22 mouse cellular contexts compared by ENCODE assay signal in the genomic region with DNA sequence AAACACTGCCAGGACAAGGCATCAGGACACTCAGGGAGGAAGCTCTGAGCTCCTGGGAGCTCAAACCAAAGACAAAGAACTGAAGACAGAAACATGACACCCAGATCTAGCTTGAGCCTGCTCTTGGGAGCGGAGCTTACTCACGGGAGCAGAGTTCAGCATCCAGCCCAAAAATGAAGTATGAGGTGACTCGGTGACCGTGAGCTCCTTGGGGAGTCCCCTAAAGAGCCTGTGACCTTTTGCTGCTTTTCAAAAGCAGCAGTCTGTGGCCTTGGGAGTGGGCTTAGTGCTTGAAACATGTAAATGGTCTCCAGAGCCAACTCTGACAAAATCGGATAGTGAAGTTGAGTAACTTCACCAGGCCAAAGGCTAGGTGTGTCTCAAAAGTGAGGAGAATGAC. TPM values are rescaled to one million over a fixed set of nuclear protein-coding genes. Genes with fewer than 3 reads are reported as not detected.
DNase-seq lines count a peak whose midpoint lies in the region; TF ChIP-seq lines count a peak whose summit lies in the region.
"Had no signal": no experiment of that assay in that cellular context is flagged by ENCODE, and none has a peak within 500 bp of the region (broad histone marks: within the 10 kb centered on the region; RNA-seq: fewer than 3 reads in every experiment).

No protein-coding gene starts in this region.

- dilution Hi-C loops in CH12.LX (cut with MboI; ENCODE audit: extremely low pct_ligation_motif_present, extremely low pct_unique_long_range_greater_than_20kb, low sequenced_read_pairs), result no loop called here

- H3K4me3 ChIP-seq in CH12.LX (replicated peaks in 1 of 3; ENCODE audit: low read depth in 2 of 3, low read length in 2 of 3, poor library complexity in 1 of 3), result no peak overlapping the region
- H3K4me3 ChIP-seq: forebrain, embryonic 10.5 days; forebrain, embryonic 13.5 days; hindbrain, embryonic 10.5 days; hindbrain, embryonic 13.5 days; intestine, embryonic 15.5 days had no signal

- TF ChIP-seq CTCF in CH12.LX (conservative IDR thresholded peaks at IDR 0.05 in 1 of 2, IDR thresholded peaks at IDR 0.05 in 1 of 2; ENCODE audit: low read depth in 2 of 2, low read length in 2 of 2), result no peak

- peaks cover 26 to 44% of the 10 kb centered on the region in 2 experiments for H3K4me1 ChIP-seq in CH12.LX (ENCODE audit: control insufficient read depth in 1 of 2, insufficient read depth in 2 of 2)
- H3K4me1 ChIP-seq: intestine, embryonic 15.5 days had no signal

- no peak for TF ChIP-seq POLR2A in CH12.LX (IDR thresholded peaks at IDR 0.05; ENCODE audit: low read depth, low read length)

- peak; percentile 75 for DNase-seq in adrenal gland, adult 2 months
- DNase-seq in adrenal gland, postnatal 4 days (ENCODE audit: low spot score in 2 of 2), result no peak
- peak; percentile 43 to 60 for DNase-seq in adrenal gland, postnatal 36 days
- no peak for DNase-seq in adrenal gland, adult 18-20 months (ENCODE audit: low spot score in 2 of 2)
- DNase-seq in CH12.LX (ENCODE audit: extremely low read depth), result no peak
- peak; percentile 75 for DNase-seq in adipocyte (ENCODE audit: low spot score)
- DNase-seq in layer of hippocampus, postnatal 14 days (ENCODE audit: low spot score in 2 of 2), result no peak
- no peak for DNase-seq in testis, postnatal 10 days (ENCODE audit: low spot score)
- DNase-seq: cerebellum, adult 18-20 months; cerebellum, adult 9-10 months; cerebellum, postnatal 14 days; gastrocnemius, postnatal 10 days; gastrocnemius, postnatal 36 days; heart, postnatal 36 days; kidney, adult 11 months had no signal

- TF ChIP-seq EP300 in CH12.LX (IDR thresholded peaks at IDR 0.05; ENCODE audit: low read length), result no peak

- no peaks in the 10 kb centered on the region for H3K27me3 ChIP-seq in CH12.LX (replicated peaks)
- H3K27me3 ChIP-seq: forebrain, embryonic 13.5 days; hindbrain, embryonic 13.5 days; intestine, embryonic 15.5 days had no signal

- peak overlapping the region; percentile 25; the same call in 1 of the 2 replicates for H3K4me2 ChIP-seq in CH12.LX (ENCODE audit: insufficient read depth, low read depth, poor library complexity, severe bottlenecking)
- H3K4me2 ChIP-seq: forebrain, embryonic 13.5 days; heart, embryonic 11.5 days; hindbrain, embryonic 13.5 days; intestine, embryonic 15.5 days had no signal

- peaks cover 2 to 89% of the 10 kb centered on the region in 2 experiments for H3K36me3 ChIP-seq in CH12.LX (replicated peaks in 1 of 2; ENCODE audit: control insufficient read depth in 1 of 2, insufficient read depth in 1 of 2, low read length in 1 of 2)
- H3K36me3 ChIP-seq: forebrain, embryonic 10.5 days; intestine, embryonic 15.5 days had no signal

- in situ Hi-C loops in CH12.LX (cut with MboI; ENCODE audit: low pct_ligation_motif_present, low pct_unique_long_range_greater_than_20kb, low sequenced_read_pairs), result no loop called here

- TF ChIP-seq RAD21 in CH12.LX (IDR thresholded peaks at IDR 0.05; ENCODE audit: low read depth, low read length), result no peak

- no peaks in the 10 kb centered on the region for H3K9me3 ChIP-seq in CH12.LX (replicated peaks; ENCODE audit: low read length)
- H3K9me3 ChIP-seq: forebrain, embryonic 10.5 days; forebrain, embryonic 13.5 days; hindbrain, embryonic 10.5 days; hindbrain, embryonic 13.5 days; intestine, embryonic 15.5 days had no signal

- H3K9ac ChIP-seq in CH12.LX (ENCODE audit: insufficient read depth, low read depth), result no peak overlapping the region
- H3K9ac ChIP-seq: forebrain, embryonic 13.5 days; hindbrain, embryonic 13.5 days; intestine, embryonic 15.5 days had no signal

- H3K27ac ChIP-seq in CH12.LX (ENCODE audit: insufficient read depth, low read depth), result peak overlapping the region; percentile 22; the same call in 1 of the 2 replicates
- H3K27ac ChIP-seq: forebrain, embryonic 10.5 days; forebrain, embryonic 13.5 days; hindbrain, embryonic 10.5 days; hindbrain, embryonic 13.5 days; intestine, embryonic 15.5 days had no signal

- H3K79me2 ChIP-seq in CH12.LX (replicated peaks; ENCODE audit: control insufficient read depth, extremely low read depth, insufficient read depth, poor library complexity, severe bottlenecking), result no peaks in the 10 kb centered on the region

TF ChIP-seq in CH12.LX, 34 proteins besides CTCF, POLR2A, EP300 and RAD21:
- TF ChIP-seq BHLHE40 (IDR thresholded peaks at IDR 0.05; ENCODE audit: low read depth, low read length), result peak; percentile 76
- TF ChIP-seq MAZ (IDR thresholded peaks at IDR 0.05; ENCODE audit: low read depth, low read length), result no peak
- peak; percentile 39 for TF ChIP-seq ETS1 (conservative IDR thresholded peaks at IDR 0.05; ENCODE audit: low read depth, low read length)
- peak; percentile 29; the same call in 1 of the 2 replicates for TF ChIP-seq IRF4 (IDR thresholded peaks at IDR 0.05; ENCODE audit: low read depth, low read length)
- peak; percentile 26; the same call in 1 of the 2 replicates for TF ChIP-seq MEF2A (IDR thresholded peaks at IDR 0.05; ENCODE audit: borderline replicate concordance, low read depth, low read length)

RNA-seq across cellular contexts. Expression of gene Pex5, which starts 20.3 kb away (rescaled TPM):
- total RNA-seq in adrenal gland, adult 2 months (2021), result 10 to 100 TPM; 71.0 to 99.9 TPM
- polyA plus RNA-seq in adrenal gland, adult 2 months (2012; rRNA removed), result 44.9 and 47.5 TPM in 2 replicates
- total RNA-seq in adrenal gland, postnatal 4 days (2021), result 10 to 100 TPM; 82.1 to 88.3 TPM
- total RNA-seq in adrenal gland, postnatal 36 days (2021), result 10 to 100 TPM; 89.5 to 96.9 TPM
- total RNA-seq in adrenal gland, adult 18-20 months (2021), result 100 to 1,000 TPM; 116 to 119 TPM
- total RNA-seq in CH12.LX (2012; rRNA removed), result 27.5 and 29.2 TPM in 2 replicates
- 24.6 and 29.9 TPM in 2 replicates for total RNA-seq in CH12.LX (2014; rRNA removed)
- 21.2 and 22.1 TPM in 2 replicates for polyA plus RNA-seq in CH12.LX (2012; ENCODE audit: insufficient read length, low read depth)
- 10 to 100 TPM; 61.7 to 66.1 TPM for total RNA-seq in layer of hippocampus, postnatal 14 days (2021)

RNA-seq across cellular contexts. Expression of gene Clstn3, which starts 29.4 kb away (rescaled TPM):
- total RNA-seq in adrenal gland, adult 2 months (2021), result 100 to 1,000 TPM in 1 of 2 experiments, 10 to 100 TPM in 1; 91.8 to 146 TPM
- 62.4 and 91.3 TPM in 2 replicates for polyA plus RNA-seq in adrenal gland, adult 2 months (2012; rRNA removed)
- 10 to 100 TPM; 33.9 to 35.3 TPM for total RNA-seq in adrenal gland, postnatal 4 days (2021)
- total RNA-seq in adrenal gland, postnatal 36 days (2021), result 10 to 100 TPM; 54.9 to 78.2 TPM
- 100 to 1,000 TPM; 107 to 199 TPM for total RNA-seq in adrenal gland, adult 18-20 months (2021)
- total RNA-seq in CH12.LX (2012; rRNA removed), result 17.2 and 17.7 TPM in 2 replicates
- total RNA-seq in CH12.LX (2014; rRNA removed), result 20.4 and 21.4 TPM in 2 replicates
- polyA plus RNA-seq in CH12.LX (2012; ENCODE audit: insufficient read length, low read depth), result 126 and 130 TPM in 2 replicates
- 100 to 1,000 TPM; 283 to 312 TPM for total RNA-seq in layer of hippocampus, postnatal 14 days (2021)
- polyA plus RNA-seq: activated CD4-positive, CD25-positive, alpha-beta regulatory T cell, adult 4 months had no signal

RNA-seq across cellular contexts. Expression of gene C1rl, which starts 57.7 kb away (rescaled TPM):
- 10 to 100 TPM; 20.6 to 22.0 TPM for total RNA-seq in adrenal gland, adult 2 months (2021)
- polyA plus RNA-seq in adrenal gland, adult 2 months (2012; rRNA removed), result 11.2 and 13.4 TPM in 2 replicates
- total RNA-seq in adrenal gland, postnatal 4 days (2021), result 10 to 100 TPM; 13.2 to 19.9 TPM
- total RNA-seq in adrenal gland, postnatal 36 days (2021), result 10 to 100 TPM; 11.8 to 15.5 TPM
- 10 to 100 TPM; 22.7 to 22.8 TPM for total RNA-seq in adrenal gland, adult 18-20 months (2021)
- total RNA-seq in CH12.LX (2012; rRNA removed) (0.38 and 0.59 TPM in 2 replicates), CH12.LX (2014; rRNA removed) (1.0 and 1.2 TPM in 2 replicates)
- polyA plus RNA-seq in CH12.LX (2012; ENCODE audit: insufficient read length, low read depth), result 2.1 and 2.4 TPM in 2 replicates
- under 1 TPM; 0.12 to 0.28 TPM for total RNA-seq in layer of hippocampus, postnatal 14 days (2021)
- polyA plus RNA-seq: activated CD4-positive, CD25-positive, alpha-beta regulatory T cell, adult 4 months had no signal

Comparison
In these comparisons a context has a peak if more than half of its experiments do, and no peak if none do; other contexts are left out.
1. DNase-seq: peak in adrenal gland, adult 2 months (single experiment), adrenal gland, postnatal 36 days (2 of 2) and adipocyte (single experiment); none in adrenal gland, postnatal 4 days (0 of 2), adrenal gland, adult 18-20 months (0 of 2), CH12.LX (single experiment), layer of hippocampus, postnatal 14 days (0 of 2) and testis, postnatal 10 days (single experiment).
2. RNA of gene C1rl, which starts 57.7 kb away (total RNA-seq): 22.7 to 22.8 TPM in adrenal gland, adult 18-20 months, 20.6 to 22.0 TPM in adrenal gland, adult 2 months, 13.2 to 19.9 TPM in adrenal gland, postnatal 4 days and 11.8 to 15.5 TPM in adrenal gland, postnatal 36 days; 0.38 to 1.2 TPM in CH12.LX and 0.12 to 0.28 TPM in layer of hippocampus, postnatal 14 days; every median in the first group is over 4 times any median in the second.